18 mouse cellular contexts compared by ENCODE assay signal in genomic region chr1:57666179-57666693, GRCm38 (mm10).
"Had no signal": no experiment of that assay in that cellular context is flagged by ENCODE, and none has a peak within 500 bp of the region (broad histone marks: within the 10 kb centered on the region; RNA-seq: fewer than 3 reads in every experiment).

No protein-coding gene starts in this region.

- H3K9ac ChIP-seq: limb, embryonic 12.5 days; limb, embryonic 15.5 days; liver, embryonic 14.5 days; liver, postnatal 0 days; lung, embryonic 14.5 days; neural tube, embryonic 12.5 days; stomach, embryonic 15.5 days had no signal

- H3K4me2 ChIP-seq: limb, embryonic 12.5 days; limb, embryonic 15.5 days; liver, embryonic 11.5 days; lung, embryonic 14.5 days; neural tube, embryonic 12.5 days; stomach, embryonic 15.5 days had no signal

- ATAC-seq: liver, postnatal 0 days; lung, postnatal 0 days had no signal

- DNase-seq: kidney, adult 2 months; kidney, postnatal 25 days; left cerebral cortex, postnatal 4 days; liver, postnatal 0 days; retina, postnatal 1 day; right cerebral cortex, postnatal 25 days; spleen, adult 18-20 months; thymus, postnatal 25 days had no signal

- H3K27ac ChIP-seq: kidney, postnatal 0 days; limb, embryonic 12.5 days; limb, embryonic 15.5 days; liver, embryonic 14.5 days; macrophage; neural tube, embryonic 12.5 days; stomach, embryonic 15.5 days had no signal

- H3K4me3 ChIP-seq: limb, embryonic 12.5 days; limb, embryonic 15.5 days; neural tube, embryonic 12.5 days; stomach, embryonic 15.5 days had no signal

- H3K27me3 ChIP-seq: limb, embryonic 12.5 days; limb, embryonic 15.5 days; neural tube, embryonic 12.5 days; stomach, embryonic 15.5 days had no signal

- H3K36me3 ChIP-seq: limb, embryonic 12.5 days; limb, embryonic 15.5 days; neural tube, embryonic 12.5 days; stomach, embryonic 15.5 days had no signal

- H3K4me1 ChIP-seq: limb, embryonic 12.5 days; neural tube, embryonic 12.5 days; stomach, embryonic 15.5 days had no signal

- H3K9me3 ChIP-seq: limb, embryonic 12.5 days; limb, embryonic 15.5 days; neural tube, embryonic 12.5 days; stomach, embryonic 15.5 days had no signal
